Mouse (Mus musculus): ENCODE data around the gene Edaradd. TPM values are rescaled to one million over a fixed set of nuclear protein-coding genes. Genes with fewer than 3 reads are reported as not detected.
"Not testable (repeated sequence)": the region's sequence is repeated elsewhere in the genome, so short reads cannot be mapped to it uniquely, and the experiment has no call there.

Edaradd gene
- total and polyA plus RNA-seq, 2 experiments from 2014 or later: 1.2 to 1.5 TPM

DNA sequence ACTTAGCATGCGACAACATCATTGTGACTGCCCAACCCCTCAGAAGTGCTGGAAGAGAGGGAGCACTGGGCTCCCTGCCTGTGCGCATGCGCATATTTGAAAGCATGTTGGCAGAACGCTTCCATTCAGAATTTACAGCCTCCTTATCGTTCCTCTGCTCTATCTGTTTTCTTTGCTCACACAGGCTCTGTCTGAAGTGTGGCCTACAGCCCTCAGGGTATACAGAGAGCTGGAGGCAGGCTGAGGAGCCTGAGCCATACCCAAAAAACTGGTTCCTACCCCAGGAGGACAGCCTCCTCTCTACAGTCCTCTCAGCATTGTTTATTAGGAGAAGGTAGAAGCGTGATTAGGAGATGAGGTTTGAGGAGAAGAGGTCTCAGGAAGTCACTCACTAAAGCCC is 40.4 kb downstream of the Edaradd start:
- no peak for ATAC-seq
- no peak overlapping the region for H3K9ac ChIP-seq (replicated peaks; ENCODE audit: low read length)
- no peak for TF ChIP-seq CTCF (IDR thresholded peaks at IDR 0.05; ENCODE audit: low read depth)
- no peak overlapping the region for H3K4me2 ChIP-seq (ENCODE audit: low read depth, low read length)
- H3K4me3 ChIP-seq (ENCODE audit: low read length): no peak overlapping the region
- H3K4me1 ChIP-seq (ENCODE audit: insufficient read depth, low read length): no peaks in the 10 kb centered on the region
- no peak overlapping the region for H3K27ac ChIP-seq
- H3K27me3 ChIP-seq (ENCODE audit: insufficient read depth, low read length): no peaks in the 10 kb centered on the region
- no peaks in the 10 kb centered on the region for H3K9me3 ChIP-seq (ENCODE audit: low read length)
- no peak for DNase-seq (ENCODE audit: low spot score)
- 73% methylated on average over 6 of the region's 6 CpGs for WGBS
- no peaks in the 10 kb centered on the region for H3K36me3 ChIP-seq (ENCODE audit: insufficient read depth, low read length)

- DNase-seq (ENCODE audit: low spot score) (no peak), ATAC-seq (no peak; the same call in 1 of the 2 replicates)
- Histone ChIP-seq H3K36me3 (ENCODE audit: insufficient read depth, low read length) (no peaks in the 10 kb centered on the region), H3K9ac (replicated peaks; ENCODE audit: low read length) (no peak overlapping the region), H3K27me3 (ENCODE audit: insufficient read depth, low read length) (no peaks in the 10 kb centered on the region), H3K27ac (no peak overlapping the region), H3K4me1 (ENCODE audit: insufficient read depth, low read length) (no peaks in the 10 kb centered on the region), H3K9me3 (ENCODE audit: low read length) (no peaks in the 10 kb centered on the region), H3K4me2 (ENCODE audit: low read depth, low read length) (no peak overlapping the region), H3K4me3 (ENCODE audit: low read length) (no peak overlapping the region)
- WGBS: 81% methylated on average over 15 of the region's 15 CpGs
- no peak for TF ChIP-seq CTCF (IDR thresholded peaks at IDR 0.05; ENCODE audit: low read depth)
Observed at GRCm38 (mm10) chr13:12478301-12478700, 41.9 kb downstream of the Edaradd start.

- DNase-seq (ENCODE audit: low spot score): no peak
- ATAC-seq: no peak
- TF ChIP-seq CTCF (IDR thresholded peaks at IDR 0.05; ENCODE audit: low read depth): no peak
- 91% methylated on average over 4 of the region's 4 CpGs for WGBS
- Histone ChIP-seq H3K9ac (replicated peaks; ENCODE audit: low read length) (no peak overlapping the region), H3K27me3 (ENCODE audit: insufficient read depth, low read length) (no peaks in the 10 kb centered on the region), H3K4me2 (ENCODE audit: low read depth, low read length) (no peak overlapping the region), H3K27ac (no peak overlapping the region), H3K9me3 (ENCODE audit: low read length) (no peaks in the 10 kb centered on the region), H3K4me3 (ENCODE audit: low read length) (no peak overlapping the region), H3K4me1 (ENCODE audit: insufficient read depth, low read length) (no peaks in the 10 kb centered on the region), H3K36me3 (ENCODE audit: insufficient read depth, low read length) (no peaks in the 10 kb centered on the region)
Observed at GRCm38 (mm10) chr13:12476886-12477285, 43.4 kb downstream of the Edaradd start.

- no peaks in the 10 kb centered on the region for H3K9me3 ChIP-seq (ENCODE audit: low read length)
- no peak overlapping the region for H3K4me3 ChIP-seq (ENCODE audit: low read length)
- WGBS: 85% methylated on average over 6 of the region's 6 CpGs
- no peak for ATAC-seq
- H3K27ac ChIP-seq: no peak overlapping the region
- no peak for TF ChIP-seq CTCF (IDR thresholded peaks at IDR 0.05; ENCODE audit: low read depth)
- no peak overlapping the region for H3K4me2 ChIP-seq (ENCODE audit: low read depth, low read length)
- H3K9ac ChIP-seq (replicated peaks; ENCODE audit: low read length): no peak overlapping the region
- H3K36me3 ChIP-seq (ENCODE audit: insufficient read depth, low read length): no peaks in the 10 kb centered on the region
- DNase-seq (ENCODE audit: low spot score): no peak
- H3K27me3 ChIP-seq (ENCODE audit: insufficient read depth, low read length): no peaks in the 10 kb centered on the region
- no peaks in the 10 kb centered on the region for H3K4me1 ChIP-seq (ENCODE audit: insufficient read depth, low read length)
Observed at GRCm38 (mm10) chr13:12475239-12475638, 45.0 kb downstream of the Edaradd start.

GRCm38 (mm10) chr13:12473724-12474378 is 46.4 kb downstream of the Edaradd start:
- Histone ChIP-seq H3K9ac (replicated peaks; ENCODE audit: low read length) (no peak overlapping the region), H3K27me3 (ENCODE audit: insufficient read depth, low read length) (no peaks in the 10 kb centered on the region), H3K4me2 (ENCODE audit: low read depth, low read length) (no peak overlapping the region), H3K4me1 (ENCODE audit: insufficient read depth, low read length) (no peaks in the 10 kb centered on the region), H3K4me3 (ENCODE audit: low read length) (no peak overlapping the region), H3K36me3 (ENCODE audit: insufficient read depth, low read length) (no peaks in the 10 kb centered on the region), H3K9me3 (ENCODE audit: low read length) (no peaks in the 10 kb centered on the region), H3K27ac (no peak overlapping the region)
- ATAC-seq: peak; percentile 77
- WGBS: 35% methylated on average over 8 of the region's 8 CpGs
- DNase-seq (ENCODE audit: low spot score): peak; percentile 91
- peak; percentile 92 for TF ChIP-seq CTCF (IDR thresholded peaks at IDR 0.05; ENCODE audit: low read depth)

DNA sequence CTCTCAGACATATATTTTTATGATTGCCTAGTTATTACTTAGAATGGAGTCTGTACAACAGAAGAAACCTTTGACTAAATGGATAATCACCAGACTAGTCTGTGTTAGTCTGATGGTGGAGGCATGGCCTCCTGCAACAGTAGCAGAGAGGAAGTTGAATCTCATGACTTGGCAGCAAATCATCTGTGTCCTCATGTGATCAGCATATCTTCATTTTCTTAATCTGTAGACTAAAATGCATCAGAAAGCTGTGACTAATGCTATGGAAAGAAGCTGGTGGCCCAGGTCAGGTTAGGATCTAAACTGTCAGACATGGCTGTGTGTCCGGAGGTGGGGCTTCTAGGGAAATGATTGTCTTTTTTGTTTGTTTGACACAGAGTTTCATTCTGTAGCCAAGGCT is 51.8 kb downstream of the Edaradd start:
- H3K9me3 ChIP-seq (ENCODE audit: low read length): no peaks in the 10 kb centered on the region
- no peak for ATAC-seq
- TF ChIP-seq CTCF (IDR thresholded peaks at IDR 0.05; ENCODE audit: low read depth): no peak
- H3K4me1 ChIP-seq (ENCODE audit: insufficient read depth, low read length): no peaks in the 10 kb centered on the region
- no peak overlapping the region for H3K4me3 ChIP-seq (ENCODE audit: low read length)
- H3K27me3 ChIP-seq (ENCODE audit: insufficient read depth, low read length): no peaks in the 10 kb centered on the region
- no peaks in the 10 kb centered on the region for H3K36me3 ChIP-seq (ENCODE audit: insufficient read depth, low read length)
- no peak overlapping the region for H3K4me2 ChIP-seq (ENCODE audit: low read depth, low read length)
- H3K27ac ChIP-seq: no peak overlapping the region
- H3K9ac ChIP-seq (replicated peaks; ENCODE audit: low read length): no peak overlapping the region
- no peak for DNase-seq (ENCODE audit: low spot score)
- 88% methylated on average over 1 of the region's 1 CpGs for WGBS

GRCm38 (mm10) chr13:12464844-12465243 is 55.4 kb downstream of the Edaradd start, which contains the start of gene Lgals8:
Gene Lgals8, minus strand, starts transcription at chr13:12464944.
- H3K9ac ChIP-seq (replicated peaks; ENCODE audit: low read length): no peak within 1 kb of the TSS
- no peaks in the 10 kb centered on the region for H3K4me1 ChIP-seq (ENCODE audit: insufficient read depth, low read length)
- no peak within 1 kb of the TSS for H3K4me2 ChIP-seq (ENCODE audit: low read depth, low read length)
- H3K4me3 ChIP-seq (ENCODE audit: low read length): no peak within 1 kb of the TSS
- no peaks in the 10 kb centered on the region for H3K9me3 ChIP-seq (ENCODE audit: low read length)
- no peaks in the 10 kb centered on the region for H3K36me3 ChIP-seq (ENCODE audit: insufficient read depth, low read length)
- ATAC-seq: no peak
- no peak for DNase-seq (ENCODE audit: low spot score)
- TF ChIP-seq CTCF (IDR thresholded peaks at IDR 0.05; ENCODE audit: low read depth): no peak
- H3K27ac ChIP-seq: no peak within 1 kb of the TSS
- no peaks in the 10 kb centered on the region for H3K27me3 ChIP-seq (ENCODE audit: insufficient read depth, low read length)
- 93% methylated on average over 1 of the region's 1 CpGs for WGBS

DNA sequence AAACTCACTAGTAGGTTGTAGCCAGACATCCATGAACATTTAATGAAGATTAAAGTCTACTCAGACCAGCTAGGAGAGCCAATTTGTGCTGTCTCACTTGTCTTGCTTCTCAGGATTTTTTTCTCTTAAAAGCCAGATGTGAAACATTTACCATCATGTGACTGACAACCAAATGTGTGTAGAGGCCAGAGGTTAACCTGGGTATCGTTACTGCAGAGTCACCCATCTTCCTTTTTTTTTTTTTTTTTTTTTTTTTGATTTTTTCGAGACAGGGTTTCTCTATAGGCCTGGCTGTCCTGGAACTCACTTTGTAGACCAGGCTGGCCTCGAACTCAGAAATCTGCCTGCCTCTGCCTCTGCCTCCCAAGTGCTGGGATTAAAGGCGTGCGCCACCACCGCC is 56.1 kb downstream of the Edaradd start:
- not testable (repeated sequence) for H3K4me3 ChIP-seq (ENCODE audit: low read length); H3K27me3 ChIP-seq (ENCODE audit: insufficient read depth, low read length); DNase-seq (ENCODE audit: low spot score); H3K4me1 ChIP-seq (ENCODE audit: insufficient read depth, low read length); H3K27ac ChIP-seq; H3K36me3 ChIP-seq (ENCODE audit: insufficient read depth, low read length); H3K9ac ChIP-seq (replicated peaks; ENCODE audit: low read length); ATAC-seq; H3K9me3 ChIP-seq (ENCODE audit: low read length); H3K4me2 ChIP-seq (ENCODE audit: low read depth, low read length)
- WGBS: 85% methylated on average over 6 of the region's 6 CpGs

Measured in hindbrain, postnatal 0 days (tissue).